Mouse (Mus musculus) lung, adult 2 months (tissue): ENCODE measurements around the gene Ptpn3.

ENCODE experiments used
- CTCF ChIP-seq: fragments of 200-500 bp; IDR thresholded peaks from 2 replicates; pipeline ENCODE4 v1.5.1; 2011; ENCODE audit warnings: mild to moderate bottlenecking, low read length, control low read depth; ENCODE audit not compliant: insufficient read depth
- POLR2A ChIP-seq: fragments of 200-500 bp; IDR thresholded peaks from 2 replicates; pipeline ENCODE4 v1.6.1; 2011; ENCODE audit warnings: low read depth, mild to moderate bottlenecking, control low read depth, low read length, borderline replicate concordance; ENCODE audit errors: extremely low read depth

GRCm38 (mm10) chr4:57235741-57236140 lies 65.9 kb downstream of the Ptpn3 start:
- TF ChIP-seq CTCF (no peak), POLR2A (no peak)
